Mouse (Mus musculus) frontal cortex, postnatal 25 days (tissue): ENCODE results near the gene Fam122a.

ENCODE experiments used
- DNase-seq, 2 experiments: peaks; one replicate each; pipeline ENCODE4 v3.0.0; 2022; ENCODE audit warnings: low spot score in 2 of 2

Fam122a gene

GRCm38 (mm10) chr19:24431381-24431780 is 45.8 kb downstream of the Fam122a start:
- DNase-seq = no peak

- no peak for DNase-seq
Observed at GRCm38 (mm10) chr19:24428011-24428410, 49.1 kb downstream of the Fam122a start.

GRCm38 (mm10) chr19:24427258-24427657 is 49.9 kb downstream of the Fam122a start:
- DNase-seq = no peak

- DNase-seq = no peak
Observed at GRCm38 (mm10) chr19:24426759-24427181, 50.4 kb downstream of the Fam122a start.
